In the genomic region with DNA sequence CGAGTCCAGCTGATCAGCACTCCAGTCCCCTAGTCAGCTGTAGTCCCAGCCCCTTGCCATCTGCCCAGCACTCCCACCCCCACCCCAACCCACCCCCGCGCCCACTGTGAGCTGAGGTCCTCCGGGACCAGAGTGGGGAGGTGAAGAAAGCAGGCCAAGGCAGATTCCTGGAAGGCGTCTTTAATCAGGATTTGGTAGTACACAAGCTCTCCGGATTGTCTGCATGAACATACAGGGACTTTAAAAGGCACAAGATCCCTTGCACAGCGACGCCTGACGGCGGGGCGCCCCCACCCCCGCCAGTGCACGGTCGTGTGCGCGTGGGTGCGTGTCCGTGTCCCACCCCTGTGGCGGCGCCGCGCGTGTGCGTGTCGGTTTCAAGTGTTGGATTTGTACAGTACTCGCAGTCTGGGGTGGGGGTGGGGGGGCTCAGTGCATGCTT, we compare ENCODE assay signal across 10 mouse cellular contexts. TPM values are rescaled to one million over a fixed set of nuclear protein-coding genes. Genes with fewer than 3 reads are reported as not detected.
A peak's percentile ranks its signal among the peaks of the same experiment; 100 is the strongest.
DNase-seq lines count a peak whose midpoint lies in the region; ATAC-seq lines count a peak whose summit lies in the region.
"Had no signal": no experiment of that assay in that cellular context is flagged by ENCODE, and none has a peak within 500 bp of the region (broad histone marks: within the 10 kb centered on the region; RNA-seq: fewer than 3 reads in every experiment).

No protein-coding gene starts in this region.

- peak overlapping the region; percentile 68 for H3K4me2 ChIP-seq in neural tube, embryonic 11.5 days (ENCODE audit: low read depth)
- H3K4me2 ChIP-seq in liver, embryonic 15.5 days = peak overlapping the region; percentile 41; the same call in 1 of the 2 replicates

- peak; percentile 28; the same call in 1 of the 2 replicates for ATAC-seq in neural tube, embryonic 11.5 days (ENCODE audit: insufficient read depth, low FRiP score, low TSS enrichment)
- ATAC-seq in liver, embryonic 15.5 days (ENCODE audit: insufficient read depth) = no peak

- 1% methylated on average over 26 of the region's 26 CpGs for WGBS in neural tube, embryonic 11.5 days
- WGBS in liver, embryonic 15.5 days (ENCODE audit: insufficient replicate concordance) = 4% methylated on average over 26 of the region's 26 CpGs

- peak; percentile 38 for DNase-seq in embryo, embryonic 10.5 days (ENCODE audit: low spot score)
- no peak for DNase-seq in embryo, embryonic 10 days (ENCODE audit: low spot score)
- peak; percentile 38 for DNase-seq in neural tube, embryonic 11.5 days (ENCODE audit: low spot score)
- DNase-seq in neural tube, embryonic 10.5 days (ENCODE audit: extremely low spot score, low spot score) = no peak
- no peak for DNase-seq in cerebellum, adult 11-12 months
- DNase-seq in adrenal gland, adult 18-20 months (ENCODE audit: low spot score in 2 of 2) = no peak
- no peak for DNase-seq in spleen, adult 12 weeks (ENCODE audit: low spot score)
- DNase-seq: adrenal gland, adult 8-10 months; thymus, adult 18-20 months had no signal

- H3K9me3 ChIP-seq in neural tube, embryonic 11.5 days (ENCODE audit: control insufficient read depth, low read length) = no peaks in the 10 kb centered on the region
- H3K9me3 ChIP-seq in liver, embryonic 15.5 days (replicated peaks) = no peaks in the 10 kb centered on the region

- peaks cover 30% of the 10 kb centered on the region for H3K27me3 ChIP-seq in neural tube, embryonic 11.5 days (ENCODE audit: control insufficient read depth, insufficient read depth, low read length)
- H3K27me3 ChIP-seq in liver, embryonic 15.5 days = peaks cover 82% of the 10 kb centered on the region

- H3K4me1 ChIP-seq in neural tube, embryonic 11.5 days (ENCODE audit: control insufficient read depth, insufficient read depth, low read length) = peaks cover 27% of the 10 kb centered on the region
- H3K4me1 ChIP-seq in liver, embryonic 15.5 days (replicated peaks) = peaks cover 20% of the 10 kb centered on the region

- peak overlapping the region; percentile 45 for H3K9ac ChIP-seq in neural tube, embryonic 11.5 days (ENCODE audit: low read length)
- no peak overlapping the region for H3K9ac ChIP-seq in liver, embryonic 15.5 days

- peak overlapping the region; percentile 25 for H3K4me3 ChIP-seq in neural tube, embryonic 11.5 days (ENCODE audit: low read depth, low read length)
- H3K4me3 ChIP-seq in liver, embryonic 15.5 days (replicated peaks) = no peak overlapping the region

- H3K36me3 ChIP-seq in neural tube, embryonic 11.5 days (ENCODE audit: control insufficient read depth, insufficient read depth, low read length) = no peaks in the 10 kb centered on the region
- H3K36me3 ChIP-seq in liver, embryonic 15.5 days (replicated peaks) = no peaks in the 10 kb centered on the region

- H3K27ac ChIP-seq in neural tube, embryonic 11.5 days (ENCODE audit: low read depth, low read length) = peak overlapping the region; percentile 64; the same call in 1 of the 2 replicates
- no peak overlapping the region for H3K27ac ChIP-seq in liver, embryonic 15.5 days (replicated peaks)

RNA-seq across cellular contexts. Expression of a gene that starts 15.7 kb away (rescaled TPM):
- not detected in 2 replicates for polyA plus RNA-seq in neural tube, embryonic 11.5 days (2014; fragmentation: Nextera tagmentation; extraction: Ambion mirVana)
- polyA plus RNA-seq in liver, embryonic 15.5 days (2015; fragmentation: Nextera tagmentation; extraction: Ambion mirVana) = not detected in 2 replicates
- not detected for total RNA-seq in adrenal gland, adult 18-20 months (2021)
- total RNA-seq: adrenal gland, adult 8-10 months had no signal

RNA-seq across cellular contexts. Expression of a gene that starts 25.3 kb away (rescaled TPM):
- polyA plus RNA-seq in neural tube, embryonic 11.5 days (2014; fragmentation: Nextera tagmentation; extraction: Ambion mirVana) = 0.24 and 0.74 TPM in 2 replicates
- not detected in 2 replicates for polyA plus RNA-seq in liver, embryonic 15.5 days (2015; fragmentation: Nextera tagmentation; extraction: Ambion mirVana)
- total RNA-seq in adrenal gland, adult 18-20 months (2021) = under 1 TPM; 0.32 to 0.63 TPM

RNA-seq across cellular contexts. Expression of a gene that starts 33.5 kb away (rescaled TPM):
- polyA plus RNA-seq in neural tube, embryonic 11.5 days (2014; fragmentation: Nextera tagmentation; extraction: Ambion mirVana) = 2.6 and 3.1 TPM in 2 replicates
- 0.01 TPM in 2 replicates for polyA plus RNA-seq in liver, embryonic 15.5 days (2015; fragmentation: Nextera tagmentation; extraction: Ambion mirVana)
- total RNA-seq in adrenal gland, adult 18-20 months (2021) = 1 to 10 TPM in 1 of 2 experiments, under 1 TPM in 1; 0.96 to 1.0 TPM

RNA-seq across cellular contexts. Expression of a gene that starts 42.5 kb away (rescaled TPM):
- polyA plus RNA-seq in neural tube, embryonic 11.5 days (2014; fragmentation: Nextera tagmentation; extraction: Ambion mirVana) = 55.3 and 64.9 TPM in 2 replicates
- 17.5 and 17.7 TPM in 2 replicates for polyA plus RNA-seq in liver, embryonic 15.5 days (2015; fragmentation: Nextera tagmentation; extraction: Ambion mirVana)
- 1 to 10 TPM; 3.2 to 6.0 TPM for total RNA-seq in adrenal gland, adult 18-20 months (2021)

Comparison
In these comparisons a context has a peak if more than half of its experiments do, and no peak if none do; other contexts are left out.
1. DNase-seq: peak in embryo, embryonic 10.5 days (single experiment) and neural tube, embryonic 11.5 days (single experiment); none in embryo, embryonic 10 days (single experiment), neural tube, embryonic 10.5 days (single experiment), cerebellum, adult 11-12 months (single experiment), adrenal gland, adult 18-20 months (0 of 2) and spleen, adult 12 weeks (single experiment).